Mouse (Mus musculus): ENCODE measurements around the gene Sla2.

DNA sequence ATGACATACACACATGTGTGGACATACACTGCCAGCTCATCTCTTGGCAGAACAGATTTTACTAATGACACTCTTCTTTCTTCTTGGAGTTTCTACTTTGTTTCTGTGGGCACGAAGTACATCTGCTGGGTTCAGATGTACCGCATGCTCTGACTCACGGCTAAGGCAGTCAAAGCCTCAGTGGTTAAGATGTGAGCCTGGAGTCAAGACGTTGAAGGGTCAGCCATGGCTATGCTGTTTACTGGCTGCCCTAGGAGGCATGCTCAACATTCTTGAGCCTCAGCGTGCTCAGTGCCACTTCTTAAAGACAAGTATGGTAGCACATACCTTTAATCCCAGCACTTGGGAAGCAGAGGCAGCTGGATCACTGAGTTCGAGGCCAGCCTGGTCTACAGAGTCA lies 43.6 kb upstream of the Sla2 start:
- TF ChIP-seq CTCF (IDR thresholded peaks at IDR 0.05; ENCODE audit: borderline replicate concordance, insufficient read depth, low read length): no peak
- no peak for TF ChIP-seq POLR2A (IDR thresholded peaks at IDR 0.05; ENCODE audit: low read depth, low read length)
